Mouse (Mus musculus) C2C12 (cell line): Measurements from ENCODE around the gene Dnah3. TPM values are rescaled to one million over a fixed set of nuclear protein-coding genes. Genes with fewer than 3 reads are reported as not detected.

Source experiments
- H3K27me3 ChIP-seq: one replicate; pipeline ENCODE4 v1.6.1; 2011; ENCODE audit not compliant: control insufficient read depth, insufficient read depth, insufficient read length
- H3K36me3 ChIP-seq: one replicate; pipeline ENCODE4 v1.6.1; 2011; ENCODE audit not compliant: control insufficient read depth, insufficient read depth
- H3K4me3 ChIP-seq: one replicate; pipeline ENCODE4 v1.5.1; 2011; ENCODE audit warnings: mild to moderate bottlenecking, control low read depth; ENCODE audit not compliant: poor library complexity, insufficient read depth, severe bottlenecking
- H3K79me2 ChIP-seq: one replicate; pipeline ENCODE4 v1.6.1; 2011; ENCODE audit not compliant: control insufficient read depth, insufficient read depth
- H3K79me3 ChIP-seq: one replicate; pipeline ENCODE4 v1.6.1; 2011; ENCODE audit warnings: low read depth, control low read depth
- H3ac ChIP-seq: one replicate; pipeline ENCODE3; 2011; ENCODE audit warnings: low read depth; ENCODE audit not compliant: control insufficient read depth, insufficient read length
- CEBPB ChIP-seq: IDR thresholded peaks from one replicate; pipeline ENCODE4 v1.6.1; 2011; ENCODE audit warnings: low read depth, mild to moderate bottlenecking, control low read depth, moderate library complexity
- CTCF ChIP-seq: IDR thresholded peaks from one replicate; pipeline ENCODE4 v1.5.1; 2011; ENCODE audit not compliant: control insufficient read depth, insufficient read depth, insufficient read length
- FOSL1 ChIP-seq: IDR thresholded peaks from one replicate; pipeline ENCODE4 v1.8.0; 2011; ENCODE audit warnings: mild to moderate bottlenecking, low read length; ENCODE audit not compliant: poor library complexity, insufficient read depth, severe bottlenecking
- MAX ChIP-seq: IDR thresholded peaks from one replicate; pipeline ENCODE4 v1.6.1; 2011; ENCODE audit warnings: mild to moderate bottlenecking, control low read depth
- MYOD1 ChIP-seq: IDR thresholded peaks from one replicate; pipeline ENCODE4 v1.6.1; 2011; ENCODE audit warnings: low read depth; ENCODE audit not compliant: control insufficient read depth, insufficient read length
- MYOG ChIP-seq: IDR thresholded peaks from one replicate; pipeline ENCODE4 v1.6.1; 2011; ENCODE audit not compliant: control insufficient read depth, insufficient read length; ENCODE audit errors: extremely low read depth
- USF1 ChIP-seq: IDR thresholded peaks from one replicate; pipeline ENCODE4 v1.6.1; 2011; ENCODE audit warnings: low read depth, mild to moderate bottlenecking, control low read depth, moderate library complexity
- polyA plus RNA-seq: library from polyadenylated mRNA; unstranded; fragments of >200 nt; fragmentation: generic; extraction: Trizol; gene quantifications from one replicate; pipeline ENCODE4 v1.2.1, GENCODE M21; 2012; ENCODE audit warnings: missing spikeins

Gene Dnah3
- polyA plus RNA-seq, 1 experiment, result not detected

DNA sequence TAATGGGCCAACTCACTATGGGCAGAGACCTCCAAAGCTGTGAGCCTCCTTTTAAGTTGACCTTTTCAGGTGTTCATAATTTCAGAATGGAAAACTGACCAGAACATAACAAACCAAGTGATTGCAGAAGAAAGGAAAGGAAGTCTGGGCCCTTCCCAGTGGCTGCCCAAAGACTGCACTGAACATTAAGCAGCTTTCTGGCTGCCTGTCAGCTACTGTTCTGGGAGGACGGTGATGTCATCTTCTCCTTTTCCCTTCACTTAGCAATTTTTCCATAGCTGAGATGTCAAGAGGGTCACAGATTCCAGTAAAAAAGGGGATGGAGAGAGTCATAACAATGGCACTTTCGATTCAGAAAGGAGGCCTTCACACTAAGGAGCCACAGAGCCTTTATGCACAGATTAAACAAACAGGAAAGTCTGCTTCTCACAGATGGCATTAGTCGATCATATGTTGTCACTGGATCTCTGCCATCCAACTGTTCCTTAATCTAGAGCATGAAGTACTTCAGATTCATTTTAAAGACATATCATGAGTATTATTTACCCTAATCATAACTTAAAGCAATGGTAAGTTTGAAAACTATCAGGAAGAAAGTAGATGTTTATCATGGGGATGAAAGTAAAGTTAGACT is 109.7 kb downstream of the Dnah3 start:
- H3K27me3 ChIP-seq, result no peaks in the 10 kb centered on the region
- no peak overlapping the region for H3ac ChIP-seq
- H3K79me3 ChIP-seq, result no peaks in the 10 kb centered on the region
- TF ChIP-seq CEBPB, result no peak
- no peak for TF ChIP-seq CTCF
- no peak for TF ChIP-seq FOSL1
- no peaks in the 10 kb centered on the region for H3K79me2 ChIP-seq
- no peak overlapping the region for H3K4me3 ChIP-seq
- no peaks in the 10 kb centered on the region for H3K36me3 ChIP-seq

DNA sequence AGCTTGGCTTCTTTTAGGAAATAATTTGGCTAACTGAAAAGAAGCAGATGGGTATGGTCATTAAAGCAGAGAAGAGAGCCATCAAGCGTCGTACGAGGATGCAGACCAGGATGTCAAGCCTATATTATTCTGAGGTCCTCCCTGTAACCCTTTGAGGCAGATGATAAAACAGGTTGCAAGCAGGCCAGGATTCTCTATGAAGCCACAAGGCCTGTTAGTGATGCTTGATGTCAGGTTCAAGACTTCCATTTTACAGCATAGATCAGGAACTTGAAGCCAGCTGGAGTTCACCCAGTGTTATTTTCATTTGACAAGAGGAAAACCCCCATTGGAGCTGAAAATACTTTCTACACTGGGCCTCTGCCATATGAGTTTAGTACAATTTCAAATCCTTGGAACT is 114.9 kb downstream of the Dnah3 start:
- Histone ChIP-seq H3K36me3 (no peaks in the 10 kb centered on the region), H3K4me3 (no peak overlapping the region), H3ac (no peak overlapping the region), H3K79me3 (no peaks in the 10 kb centered on the region), H3K27me3 (no peaks in the 10 kb centered on the region), H3K79me2 (no peaks in the 10 kb centered on the region)
- TF ChIP-seq CEBPB, result no peak
- no peak for TF ChIP-seq FOSL1
- no peak for TF ChIP-seq USF1
- TF ChIP-seq CTCF, result no peak
- no peak for TF ChIP-seq MYOG
- no peak for TF ChIP-seq MYOD1
- TF ChIP-seq MAX, result no peak

DNA sequence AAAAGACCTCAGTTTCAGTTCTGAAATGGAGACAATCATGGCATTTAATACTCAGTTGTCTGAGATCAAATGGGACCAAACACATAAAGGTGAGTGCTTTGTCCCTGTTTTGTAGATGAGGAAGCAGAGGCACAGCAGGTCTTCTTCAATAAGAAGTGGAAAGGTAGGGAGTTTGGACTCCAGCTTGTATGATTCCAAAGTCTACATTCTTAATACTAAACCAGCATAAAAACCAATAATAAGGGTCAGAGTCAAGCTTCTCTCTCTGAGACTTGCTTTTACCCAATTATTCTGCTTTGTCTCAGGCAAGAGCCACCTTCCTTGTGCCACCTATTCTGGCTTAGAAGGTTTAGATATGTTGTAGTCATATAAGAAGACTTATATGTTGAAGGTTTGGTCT is 116.5 kb downstream of the Dnah3 start:
- TF ChIP-seq FOSL1 (no peak), CEBPB (no peak), MYOG (no peak), MAX (no peak), USF1 (no peak), MYOD1 (no peak), CTCF (no peak)
- Histone ChIP-seq H3K4me3 (no peak overlapping the region), H3K79me3 (no peaks in the 10 kb centered on the region), H3K27me3 (no peaks in the 10 kb centered on the region), H3K36me3 (no peaks in the 10 kb centered on the region), H3ac (no peak overlapping the region), H3K79me2 (no peaks in the 10 kb centered on the region)

DNA sequence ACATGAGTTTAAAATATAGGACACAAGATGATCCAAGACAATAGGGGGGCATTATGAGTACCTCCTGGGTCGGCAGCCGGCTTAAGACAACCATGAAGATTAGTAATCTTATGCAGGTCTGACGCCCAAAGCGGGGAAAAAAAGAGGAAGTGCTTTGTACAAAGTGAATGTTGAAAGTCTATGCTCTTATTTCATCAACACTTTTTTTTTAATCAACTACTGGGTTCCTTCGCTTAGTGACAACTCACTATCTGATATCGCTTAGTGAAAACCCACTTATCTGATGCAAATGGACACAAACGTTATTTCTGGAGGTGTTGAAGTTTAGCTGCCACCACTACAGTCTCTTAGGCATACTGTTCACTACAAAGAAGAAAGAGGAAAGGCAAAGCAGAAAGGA is 117.5 kb downstream of the Dnah3 start:
- H3K36me3 ChIP-seq, result no peaks in the 10 kb centered on the region
- no peak overlapping the region for H3K4me3 ChIP-seq
- H3ac ChIP-seq, result no peak overlapping the region
- TF ChIP-seq CEBPB (no peak), MYOG (no peak), MAX (no peak)
- H3K79me2 ChIP-seq, result no peaks in the 10 kb centered on the region
- no peaks in the 10 kb centered on the region for H3K79me3 ChIP-seq
- H3K27me3 ChIP-seq, result no peaks in the 10 kb centered on the region

DNA sequence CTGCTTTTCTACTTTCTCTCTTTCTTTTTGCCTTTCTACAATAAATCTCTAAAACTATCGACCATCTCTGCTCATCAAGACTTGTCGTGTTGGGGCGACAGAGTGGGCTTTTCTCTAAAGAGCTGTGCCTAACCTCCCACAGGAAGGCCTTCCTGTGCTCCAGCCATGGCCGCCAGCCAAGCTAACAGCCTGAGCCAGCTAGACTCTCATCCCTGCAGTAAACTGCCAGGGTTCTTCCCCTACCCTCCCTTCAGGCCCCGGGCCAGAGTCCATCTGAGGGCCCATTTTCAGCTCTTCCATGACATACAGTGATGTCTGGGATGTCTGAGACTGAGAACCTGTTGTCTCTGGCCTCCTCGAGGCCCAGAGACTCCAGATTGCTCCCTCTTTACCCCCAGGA is 118.8 kb downstream of the Dnah3 start:
- no peaks in the 10 kb centered on the region for H3K27me3 ChIP-seq
- no peak overlapping the region for H3K4me3 ChIP-seq
- no peak overlapping the region for H3ac ChIP-seq
- no peaks in the 10 kb centered on the region for H3K79me3 ChIP-seq
- H3K36me3 ChIP-seq, result no peaks in the 10 kb centered on the region
- H3K79me2 ChIP-seq, result no peaks in the 10 kb centered on the region
- TF ChIP-seq USF1, result no peak
- TF ChIP-seq MAX, result no peak
- no peak for TF ChIP-seq MYOG
- TF ChIP-seq CEBPB, result no peak
- TF ChIP-seq MYOD1, result no peak
- TF ChIP-seq CTCF, result no peak
- no peak for TF ChIP-seq FOSL1

DNA sequence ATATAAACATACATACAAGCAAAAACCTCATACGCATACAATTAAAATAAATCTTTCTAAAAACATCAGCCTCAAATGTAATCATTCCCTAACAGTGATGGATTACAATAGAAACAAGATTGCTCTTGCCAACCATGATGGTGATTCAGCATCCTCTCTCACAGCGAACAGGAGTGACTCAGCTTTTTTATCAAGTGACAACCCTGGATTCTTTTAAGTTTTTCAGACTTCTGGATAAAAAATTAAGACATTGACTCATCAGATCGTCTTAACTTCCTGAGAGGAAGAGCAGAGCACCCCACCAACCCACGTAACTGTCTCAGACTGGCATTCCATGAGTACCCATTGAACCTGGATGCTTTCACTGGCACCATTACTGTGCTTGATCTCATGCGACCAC is 120.9 kb downstream of the Dnah3 start:
- H3K36me3 ChIP-seq, result no peaks in the 10 kb centered on the region
- H3K27me3 ChIP-seq, result no peaks in the 10 kb centered on the region
- TF ChIP-seq MAX, result peak; percentile 20
- TF ChIP-seq FOSL1, result peak; percentile 6
- TF ChIP-seq MYOG, result no peak
- no peak overlapping the region for H3ac ChIP-seq
- H3K79me2 ChIP-seq, result no peaks in the 10 kb centered on the region
- H3K4me3 ChIP-seq, result no peak overlapping the region
- H3K79me3 ChIP-seq, result no peaks in the 10 kb centered on the region

DNA sequence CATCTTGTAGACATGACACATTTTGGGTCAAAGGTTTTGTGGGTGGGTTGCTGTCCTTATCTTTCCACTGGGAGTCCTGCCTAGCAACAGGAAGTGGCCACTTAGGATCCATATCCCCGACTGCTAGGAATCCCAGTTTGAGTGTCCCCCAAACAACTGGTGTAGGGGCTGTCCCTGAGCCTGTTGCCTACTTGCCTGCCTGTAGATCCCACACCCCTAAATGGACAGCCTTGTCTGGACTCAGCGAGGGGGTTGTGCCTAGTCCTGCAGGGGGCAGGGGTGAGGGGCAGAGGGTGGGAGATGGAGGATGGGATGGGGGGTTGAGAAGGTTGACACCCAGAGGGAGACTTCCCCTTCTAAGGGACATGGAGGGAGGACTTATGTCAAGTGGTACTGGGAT is 125.8 kb downstream of the Dnah3 start:
- Histone ChIP-seq H3K36me3 (no peaks in the 10 kb centered on the region), H3K79me2 (no peaks in the 10 kb centered on the region), H3K79me3 (no peaks in the 10 kb centered on the region), H3ac (no peak overlapping the region), H3K27me3 (no peaks in the 10 kb centered on the region), H3K4me3 (no peak overlapping the region)
- no peak for TF ChIP-seq CEBPB
- no peak for TF ChIP-seq USF1
- no peak for TF ChIP-seq MAX
- no peak for TF ChIP-seq CTCF
- no peak for TF ChIP-seq FOSL1
- no peak for TF ChIP-seq MYOG
- TF ChIP-seq MYOD1, result no peak
